Mouse (Mus musculus) small intestine, adult 2 months (tissue): Measurements from ENCODE around the gene Agbl5.

ENCODE experiments used
- CTCF ChIP-seq: fragments of 200-500 bp; IDR thresholded peaks from 2 replicates; pipeline ENCODE4 v1.5.1; 2012; ENCODE audit warnings: low read depth, mild to moderate bottlenecking, control low read depth, inconsistent platforms, low read length, moderate library complexity, mixed read lengths; ENCODE audit not compliant: insufficient replicate concordance, insufficient read length; ENCODE audit errors: extremely low read depth
- POLR2A ChIP-seq: fragments of 200-500 bp; IDR thresholded peaks from 2 replicates; pipeline ENCODE4 v1.6.1; 2012; ENCODE audit warnings: low read depth, mild to moderate bottlenecking, control low read depth, inconsistent platforms, low read length, moderate library complexity

GRCm38 (mm10) chr5:30909863-30910262 is 21.4 kb downstream of the Agbl5 start:
- TF ChIP-seq POLR2A: no peak
- no peak for TF ChIP-seq CTCF
